Mouse (Mus musculus): ENCODE measurements around the gene Dock3. TPM values are rescaled to one million over a fixed set of nuclear protein-coding genes. Genes with fewer than 3 reads are reported as not detected.
A peak's percentile ranks its signal among the peaks of the same experiment; 100 is the strongest.

The Dock3 gene
- polyA plus RNA-seq, 1 experiment from 2014 or later = 0.46 TPM

DNA sequence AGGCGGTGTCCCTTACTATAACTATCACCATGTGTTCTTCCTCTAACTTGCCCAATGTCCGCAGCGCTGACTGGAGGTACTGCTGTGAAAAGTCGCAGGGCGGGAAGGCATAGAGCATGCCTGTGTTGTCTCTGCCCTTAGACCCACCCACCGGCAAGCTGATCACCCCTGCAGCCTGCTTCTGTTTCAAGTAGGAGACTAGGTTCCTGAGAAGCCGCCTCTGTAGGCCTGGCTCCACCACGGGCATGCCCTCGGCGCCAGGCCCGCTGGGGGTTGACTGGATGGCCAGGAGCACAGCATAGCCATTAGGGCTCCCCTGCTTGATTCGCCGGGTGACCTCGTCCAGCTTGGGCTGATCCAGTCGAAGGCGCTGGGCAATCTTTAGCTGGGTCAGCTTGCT lies 347.4 kb downstream of the Dock3 start:
- H3K27ac ChIP-seq (replicated peaks; ENCODE audit: low read depth, low read length) = no peak overlapping the region
- peak overlapping the region; percentile 72 for H3K4me3 ChIP-seq (ENCODE audit: low read depth, low read length)
- peak overlapping the region; percentile 97 for H3K9ac ChIP-seq (replicated peaks; ENCODE audit: low read length)
- peaks cover 7% of the 10 kb centered on the region for H3K4me1 ChIP-seq (ENCODE audit: control insufficient read depth, insufficient read depth, low read length)
- DNase-seq (ENCODE audit: low spot score) = peak; percentile 36
- WGBS = 29% methylated on average over 16 of the region's 16 CpGs
- H3K4me2 ChIP-seq (ENCODE audit: low read depth, low read length) = peak overlapping the region; percentile 90
- H3K9me3 ChIP-seq (replicated peaks; ENCODE audit: control insufficient read depth, low read length) = no peaks in the 10 kb centered on the region
- H3K27me3 ChIP-seq (ENCODE audit: control insufficient read depth, insufficient read depth, low read length) = no peaks in the 10 kb centered on the region
- no peak for ATAC-seq (replicated peaks; ENCODE audit: insufficient number of reproducible peaks, low FRiP score, low TSS enrichment, low read depth)
- peaks cover 10% of the 10 kb centered on the region for H3K36me3 ChIP-seq (replicated peaks; ENCODE audit: control insufficient read depth, insufficient read depth, low read depth, low read length)

DNA sequence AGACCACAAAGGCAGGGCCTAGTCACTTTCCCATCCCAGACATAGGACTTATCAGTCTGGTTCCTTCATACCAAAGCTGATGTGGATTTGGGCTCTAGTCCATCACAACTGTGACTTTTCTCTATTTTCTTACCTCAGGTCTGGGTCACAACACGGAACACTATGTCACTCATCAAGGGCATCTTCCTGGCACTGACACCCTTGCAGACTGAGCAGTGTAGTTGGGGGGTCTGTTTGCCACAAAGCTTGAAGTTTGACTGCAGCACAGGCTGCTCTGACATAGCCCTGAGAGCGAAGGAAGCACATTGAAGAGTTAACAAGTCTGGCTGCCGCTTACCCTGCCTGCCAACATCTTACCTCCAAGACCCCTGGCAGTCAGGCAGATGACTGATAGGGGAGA lies 348.6 kb downstream of the Dock3 start:
- Histone ChIP-seq H3K36me3 (replicated peaks; ENCODE audit: control insufficient read depth, insufficient read depth, low read depth, low read length) (peaks cover 6% of the 10 kb centered on the region), H3K27me3 (ENCODE audit: control insufficient read depth, insufficient read depth, low read length) (no peaks in the 10 kb centered on the region), H3K9me3 (replicated peaks; ENCODE audit: control insufficient read depth, low read length) (no peaks in the 10 kb centered on the region), H3K4me2 (ENCODE audit: low read depth, low read length) (peak overlapping the region; percentile 19; the same call in 1 of the 2 replicates), H3K4me3 (ENCODE audit: low read depth, low read length) (0 out of 2 replicates have a peak overlapping the region, but pooled peaks have one; percentile 6), H3K4me1 (ENCODE audit: control insufficient read depth, insufficient read depth, low read length) (peaks cover 7% of the 10 kb centered on the region), H3K9ac (replicated peaks; ENCODE audit: low read length) (peak overlapping the region; percentile 28; the same call in 1 of the 2 replicates), H3K27ac (replicated peaks; ENCODE audit: low read depth, low read length) (no peak overlapping the region)
- ATAC-seq (replicated peaks; ENCODE audit: insufficient number of reproducible peaks, low FRiP score, low TSS enrichment, low read depth) (no peak), DNase-seq (ENCODE audit: low spot score) (no peak)
- 85% methylated on average over 3 of the region's 3 CpGs for WGBS

DNA sequence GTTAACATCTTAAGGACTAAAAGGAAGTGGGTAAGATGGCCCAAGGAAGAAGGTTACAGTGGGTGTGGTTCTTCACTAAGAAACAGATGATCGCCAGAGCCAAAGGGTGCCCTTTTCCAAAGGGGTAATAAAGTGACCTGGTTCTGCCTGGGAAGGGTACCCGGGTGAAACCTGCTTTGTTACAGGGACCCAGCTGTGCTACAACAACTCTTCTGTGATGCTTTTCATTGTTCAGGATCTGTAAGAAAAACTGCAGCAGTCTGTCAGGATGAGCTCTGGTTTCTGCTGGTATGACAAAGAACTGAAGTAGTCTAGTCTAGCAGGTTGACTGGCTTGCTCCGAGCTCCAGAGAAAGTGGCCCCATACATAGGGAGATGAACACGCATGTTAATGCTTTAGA lies 349.5 kb downstream of the Dock3 start:
- Histone ChIP-seq H3K9ac (replicated peaks; ENCODE audit: low read length) (no peak overlapping the region), H3K27me3 (ENCODE audit: control insufficient read depth, insufficient read depth, low read length) (no peaks in the 10 kb centered on the region), H3K27ac (replicated peaks; ENCODE audit: low read depth, low read length) (no peak overlapping the region), H3K4me2 (ENCODE audit: low read depth, low read length) (no peak overlapping the region), H3K36me3 (replicated peaks; ENCODE audit: control insufficient read depth, insufficient read depth, low read depth, low read length) (peaks cover 6% of the 10 kb centered on the region), H3K9me3 (replicated peaks; ENCODE audit: control insufficient read depth, low read length) (no peaks in the 10 kb centered on the region), H3K4me1 (ENCODE audit: control insufficient read depth, insufficient read depth, low read length) (peaks cover 7% of the 10 kb centered on the region), H3K4me3 (ENCODE audit: low read depth, low read length) (no peak overlapping the region)
- DNase-seq (ENCODE audit: low spot score) (no peak), ATAC-seq (replicated peaks; ENCODE audit: insufficient number of reproducible peaks, low FRiP score, low TSS enrichment, low read depth) (no peak)
- 80% methylated on average over 4 of the region's 4 CpGs for WGBS

DNA sequence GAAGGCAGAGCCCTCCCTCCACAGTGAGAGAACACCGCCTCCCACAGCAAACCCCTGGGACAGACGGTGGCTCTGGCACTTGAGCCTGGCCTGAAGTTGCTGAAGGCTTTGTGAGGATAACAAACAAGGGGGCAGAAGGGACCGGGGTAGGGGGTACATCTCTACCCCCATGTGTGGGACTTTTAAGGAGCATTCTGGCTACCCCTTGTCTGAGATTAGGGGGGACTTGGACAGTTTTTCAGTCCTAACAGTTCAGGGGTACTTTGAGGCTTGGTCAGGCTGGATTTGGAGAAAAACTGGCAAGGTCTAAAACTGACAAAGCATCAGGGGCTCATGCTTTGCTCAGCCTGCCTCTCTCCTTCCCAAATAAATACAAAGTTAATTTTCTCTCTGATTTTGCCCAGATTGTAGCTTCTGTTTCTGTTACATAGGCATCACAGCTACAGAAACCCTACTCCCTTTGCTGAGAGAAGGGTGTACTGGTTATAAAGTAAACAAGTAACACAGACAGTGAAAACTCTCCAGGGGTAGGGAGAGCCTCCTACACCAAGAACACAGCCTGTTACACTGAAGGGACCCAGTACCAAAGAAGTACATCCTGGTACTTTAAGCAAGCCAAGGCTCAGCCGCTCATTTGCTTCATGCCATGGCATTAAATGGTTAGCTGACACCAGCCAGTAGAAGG lies 350.5 kb downstream of the Dock3 start:
- H3K9me3 ChIP-seq (replicated peaks; ENCODE audit: control insufficient read depth, low read length) = no peaks in the 10 kb centered on the region
- H3K4me2 ChIP-seq (ENCODE audit: low read depth, low read length) = no peak overlapping the region
- 0 out of 2 replicates have a peak overlapping the region, but pooled peaks have one; percentile 15 for H3K9ac ChIP-seq (replicated peaks; ENCODE audit: low read length)
- H3K4me3 ChIP-seq (ENCODE audit: low read depth, low read length) = no peak overlapping the region
- 66% methylated on average over 4 of the region's 4 CpGs for WGBS
- no peak for DNase-seq (ENCODE audit: low spot score)
- H3K36me3 ChIP-seq (replicated peaks; ENCODE audit: control insufficient read depth, insufficient read depth, low read depth, low read length) = peaks cover 6% of the 10 kb centered on the region
- H3K27ac ChIP-seq (replicated peaks; ENCODE audit: low read depth, low read length) = no peak overlapping the region
- peaks cover 7% of the 10 kb centered on the region for H3K4me1 ChIP-seq (ENCODE audit: control insufficient read depth, insufficient read depth, low read length)
- ATAC-seq (replicated peaks; ENCODE audit: insufficient number of reproducible peaks, low FRiP score, low TSS enrichment, low read depth) = no peak
- H3K27me3 ChIP-seq (ENCODE audit: control insufficient read depth, insufficient read depth, low read length) = no peaks in the 10 kb centered on the region

GRCm38 (mm10) chr9:106879471-106879870 lies 352.2 kb downstream of the Dock3 start:
- whole genome bisulfite sequencing = 78% methylated on average over 4 of the region's 4 CpGs
- H3K4me3 ChIP-seq (ENCODE audit: low read depth, low read length) = no peak overlapping the region
- H3K27me3 ChIP-seq (ENCODE audit: control insufficient read depth, insufficient read depth, low read length) = no peaks in the 10 kb centered on the region
- DNase-seq (ENCODE audit: low spot score) = no peak
- H3K27ac ChIP-seq (replicated peaks; ENCODE audit: low read depth, low read length) = no peak overlapping the region
- no peak overlapping the region for H3K9ac ChIP-seq (replicated peaks; ENCODE audit: low read length)
- peaks cover under 1% of the 10 kb centered on the region for H3K4me1 ChIP-seq (ENCODE audit: control insufficient read depth, insufficient read depth, low read length)
- H3K4me2 ChIP-seq (ENCODE audit: low read depth, low read length) = no peak overlapping the region
- no peaks in the 10 kb centered on the region for H3K9me3 ChIP-seq (replicated peaks; ENCODE audit: control insufficient read depth, low read length)
- H3K36me3 ChIP-seq (replicated peaks; ENCODE audit: control insufficient read depth, insufficient read depth, low read depth, low read length) = peaks cover 5% of the 10 kb centered on the region
- ATAC-seq (replicated peaks; ENCODE audit: insufficient number of reproducible peaks, low FRiP score, low TSS enrichment, low read depth) = no peak

- no peaks in the 10 kb centered on the region for H3K4me1 ChIP-seq (ENCODE audit: control insufficient read depth, insufficient read depth, low read length)
- H3K9ac ChIP-seq (replicated peaks; ENCODE audit: low read length) = no peak overlapping the region
- ATAC-seq (replicated peaks; ENCODE audit: insufficient number of reproducible peaks, low FRiP score, low TSS enrichment, low read depth) (no peak), DNase-seq (ENCODE audit: low spot score) (no peak)
- peaks cover 3% of the 10 kb centered on the region for H3K36me3 ChIP-seq (replicated peaks; ENCODE audit: control insufficient read depth, insufficient read depth, low read depth, low read length)
- H3K4me3 ChIP-seq (ENCODE audit: low read depth, low read length) = no peak overlapping the region
- WGBS = 92% methylated on average over 3 of the region's 3 CpGs
- H3K27ac ChIP-seq (replicated peaks; ENCODE audit: low read depth, low read length) = no peak overlapping the region
- H3K27me3 ChIP-seq (ENCODE audit: control insufficient read depth, insufficient read depth, low read length) = no peaks in the 10 kb centered on the region
- H3K4me2 ChIP-seq (ENCODE audit: low read depth, low read length) = no peak overlapping the region
- no peaks in the 10 kb centered on the region for H3K9me3 ChIP-seq (replicated peaks; ENCODE audit: control insufficient read depth, low read length)
Measured at GRCm38 (mm10) chr9:106876666-106877065, 355.0 kb downstream of the Dock3 start.

DNA sequence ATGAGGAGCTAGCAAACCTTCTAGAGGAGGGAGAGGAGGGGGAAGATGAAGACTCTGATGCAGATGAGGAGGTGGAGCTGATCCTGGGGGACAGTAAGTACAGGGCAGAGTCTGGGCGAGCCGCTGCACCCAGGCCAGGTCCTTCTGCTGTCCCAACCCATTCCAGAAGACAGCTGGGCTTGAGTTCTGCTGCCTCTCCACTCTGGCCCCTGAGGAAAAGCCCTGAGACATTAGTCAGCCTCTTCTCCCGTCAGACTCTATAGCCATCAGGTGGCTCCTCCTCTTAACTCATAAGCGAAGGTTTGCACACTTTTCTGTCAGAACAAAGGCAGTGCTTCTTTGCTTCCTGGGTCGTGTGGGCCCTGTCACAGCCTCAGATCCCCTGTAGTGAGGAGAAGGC lies 357.5 kb downstream of the Dock3 start:
- Histone ChIP-seq H3K4me3 (ENCODE audit: low read depth, low read length) (no peak overlapping the region), H3K4me2 (ENCODE audit: low read depth, low read length) (no peak overlapping the region), H3K9me3 (replicated peaks; ENCODE audit: control insufficient read depth, low read length) (no peaks in the 10 kb centered on the region), H3K27me3 (ENCODE audit: control insufficient read depth, insufficient read depth, low read length) (no peaks in the 10 kb centered on the region), H3K4me1 (ENCODE audit: control insufficient read depth, insufficient read depth, low read length) (no peaks in the 10 kb centered on the region), H3K27ac (replicated peaks; ENCODE audit: low read depth, low read length) (no peak overlapping the region), H3K9ac (replicated peaks; ENCODE audit: low read length) (no peak overlapping the region), H3K36me3 (replicated peaks; ENCODE audit: control insufficient read depth, insufficient read depth, low read depth, low read length) (no peaks in the 10 kb centered on the region; the same call in none of the 2 replicates)
- no peak for DNase-seq (ENCODE audit: low spot score)
- WGBS = 87% methylated on average over 5 of the region's 5 CpGs
- no peak for ATAC-seq (replicated peaks; ENCODE audit: insufficient number of reproducible peaks, low FRiP score, low TSS enrichment, low read depth)

GRCm38 (mm10) chr9:106858036-106858435 lies 373.7 kb downstream of the Dock3 start:
- DNase-seq (ENCODE audit: low spot score) = no peak
- H3K36me3 ChIP-seq (replicated peaks; ENCODE audit: control insufficient read depth, insufficient read depth, low read depth, low read length) = peaks cover 9% of the 10 kb centered on the region

More at GRCm38 (mm10) chr9:106858036-106858435, 373.7 kb downstream of the Dock3 start:
- no peak overlapping the region for H3K27ac ChIP-seq (replicated peaks; ENCODE audit: low read depth, low read length)
- no peak overlapping the region for H3K4me3 ChIP-seq (ENCODE audit: low read depth, low read length)
- H3K9ac ChIP-seq (replicated peaks; ENCODE audit: low read length) = no peak overlapping the region
- WGBS = 90% methylated on average over 11 of the region's 11 CpGs
- no peak for ATAC-seq (replicated peaks; ENCODE audit: insufficient number of reproducible peaks, low FRiP score, low TSS enrichment, low read depth)
- no peaks in the 10 kb centered on the region for H3K27me3 ChIP-seq (ENCODE audit: control insufficient read depth, insufficient read depth, low read length)
- no peaks in the 10 kb centered on the region for H3K9me3 ChIP-seq (replicated peaks; ENCODE audit: control insufficient read depth, low read length)
- H3K4me1 ChIP-seq (ENCODE audit: control insufficient read depth, insufficient read depth, low read length) = no peaks in the 10 kb centered on the region
- no peak overlapping the region for H3K4me2 ChIP-seq (ENCODE audit: low read depth, low read length)
